Mouse (Mus musculus) central nervous system, embryonic 14 days (tissue): ENCODE results near the gene Lat2. TPM values are rescaled to one million over a fixed set of nuclear protein-coding genes. Genes with fewer than 3 reads are reported as not detected.

ENCODE experiments used
- polyA plus RNA-seq: library from polyadenylated mRNA; depleted of rRNA; stranded (reverse); fragments of >200 nt; gene quantifications from 2 replicates; pipeline ENCODE4 v1.2.3, GENCODE M21; 2012; rRNA removed

The Lat2 gene
- polyA plus RNA-seq = 5.8 and 9.3 TPM in 2 replicates

DNA sequence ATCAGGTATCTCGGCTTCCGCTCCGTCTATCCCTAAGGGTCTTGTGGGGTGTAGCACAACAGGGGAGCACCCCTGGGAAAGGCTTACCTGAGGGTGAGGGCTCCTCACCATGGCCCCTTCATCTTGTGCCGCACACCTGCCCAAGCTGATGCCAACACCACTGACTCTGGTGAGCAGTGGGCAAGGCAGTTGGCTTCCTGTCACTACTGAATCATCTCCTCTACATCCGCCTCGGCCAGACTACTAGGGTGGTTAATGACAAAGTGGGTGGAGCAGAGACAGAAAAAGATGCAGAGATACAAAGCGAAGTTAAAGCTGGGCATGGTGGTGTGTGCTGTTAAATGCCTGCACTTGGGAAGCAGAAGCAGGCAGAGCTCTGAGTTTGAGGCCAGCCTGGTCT lies at the start of gene Lat2:
TSS of gene Lat2 (minus strand) at position 224 of the 400 bp plus-strand sequence.

DNA sequence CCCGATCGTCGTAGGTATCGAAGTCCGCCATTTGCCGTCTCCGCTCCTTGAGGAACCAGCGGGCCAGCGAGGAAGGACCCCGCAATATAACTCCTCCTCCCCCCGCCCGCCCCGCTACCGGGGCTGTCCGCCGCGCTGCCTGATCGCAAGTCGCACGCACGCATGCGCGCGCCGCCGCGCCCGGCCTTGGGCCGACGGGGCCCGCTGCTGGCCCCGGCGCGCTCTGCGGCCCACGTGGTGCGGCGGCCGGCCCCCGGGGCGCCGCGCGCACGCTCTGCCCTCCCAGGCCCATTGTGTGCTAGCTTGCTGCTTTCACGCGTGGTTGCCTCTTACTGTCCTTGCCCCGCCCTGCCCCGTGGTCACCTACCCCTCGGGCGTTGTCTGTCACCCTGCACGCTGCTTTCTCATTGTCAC lies 24.5 kb upstream of the Lat2 start, which contains the start of gene Eif4h:
TSS of gene Eif4h (minus strand) at position 222 of the 414 bp plus-strand sequence.

DNA sequence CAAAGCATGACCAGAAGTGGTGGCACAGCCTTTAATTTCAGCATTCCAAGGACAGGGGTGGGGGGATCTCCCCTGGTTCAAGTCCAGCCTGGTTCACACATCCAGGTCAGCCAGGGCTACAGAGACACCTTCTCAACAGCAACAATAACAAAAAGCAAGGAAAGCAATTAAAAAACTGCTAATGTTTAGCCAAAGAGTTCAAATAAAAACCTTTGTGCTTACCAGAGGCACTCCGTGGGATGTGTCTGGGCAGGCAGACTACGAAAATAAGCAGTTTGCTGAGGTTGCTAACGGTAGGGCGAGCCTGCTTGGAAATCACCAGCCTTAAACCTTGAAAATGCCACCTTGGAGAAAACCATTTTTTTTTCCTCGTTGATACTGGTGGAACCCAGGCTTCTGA lies 33.7 kb downstream of the Lat2 start, which contains the start of gene Rfc2:
TSS of gene Rfc2 (plus strand) at position 221 of the 400 bp plus-strand sequence.

DNA sequence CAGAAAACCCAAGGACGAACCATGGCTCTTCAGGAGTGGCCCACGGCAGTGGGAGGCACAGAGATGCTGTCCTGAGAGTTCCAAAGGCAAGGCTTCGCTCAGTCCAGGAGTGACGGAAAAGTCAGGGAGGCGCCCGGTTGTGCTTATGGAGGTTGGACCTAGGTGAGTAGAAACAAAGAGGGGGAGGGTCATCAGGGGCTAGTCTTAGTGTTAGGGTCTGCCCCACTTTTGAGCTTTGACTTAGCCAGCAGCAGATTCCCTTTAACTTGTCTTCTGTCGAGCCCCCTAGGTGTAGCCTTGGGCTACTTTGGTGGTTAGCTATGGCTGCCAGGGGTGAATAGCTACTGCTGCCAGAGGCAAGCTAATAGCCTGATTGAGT lies 54.8 kb downstream of the Lat2 start, which contains the start of gene Syna:
TSS of gene Syna (minus strand) at position 101 of the 379 bp plus-strand sequence.

DNA sequence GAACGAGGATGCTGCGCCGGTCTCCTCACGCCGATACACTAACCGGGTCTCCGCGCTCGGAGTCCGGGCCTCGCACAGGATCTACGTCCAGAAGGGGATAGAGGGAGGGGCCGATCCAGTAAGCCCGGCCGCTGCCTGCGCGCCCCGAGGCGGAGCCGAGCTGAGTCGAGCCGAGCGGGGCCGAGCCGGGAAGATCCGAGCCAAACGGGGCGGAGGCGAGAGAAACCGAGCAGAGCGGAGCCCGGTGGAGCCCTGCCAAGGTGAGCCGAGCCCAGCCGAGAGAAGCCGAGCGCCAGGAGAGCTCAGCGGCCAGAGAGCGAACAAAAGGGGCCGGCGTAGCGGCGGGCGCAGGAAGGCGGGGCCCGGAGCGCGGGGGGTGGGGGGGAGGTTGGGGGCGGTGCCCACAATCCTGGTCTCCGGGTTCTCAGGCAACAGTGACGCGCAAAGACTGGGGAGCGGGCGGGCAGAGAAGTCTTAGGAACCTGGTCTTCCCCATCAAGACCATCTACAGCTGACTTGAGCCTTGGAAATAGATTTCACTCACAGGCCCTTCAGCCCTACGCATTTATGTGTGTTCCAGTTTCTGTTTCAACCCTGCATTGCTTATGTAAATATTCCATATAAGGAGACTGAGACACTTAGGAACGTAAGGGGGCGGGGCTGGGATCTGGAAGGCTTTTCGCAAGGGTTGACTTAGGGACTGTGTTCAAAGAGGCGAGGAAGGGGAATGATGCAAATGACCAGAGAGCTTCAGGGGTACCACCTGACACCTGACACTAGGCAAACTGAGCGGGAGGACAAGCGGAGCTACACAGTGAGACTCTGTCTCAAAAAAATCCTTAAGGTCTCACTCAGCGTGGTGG lies 62.5 kb downstream of the Lat2 start, which contains the start of gene Clip2:
TSS of gene Clip2 (minus strand) at position 325 of the 863 bp plus-strand sequence.

Other genes starting within 250 kb of the Lat2 start
- 78.1 and 82.8 TPM in 2 replicates for gene Gtf2ird1, start 158.3 kb downstream of the Lat2 start, polyA plus RNA-seq
- gene Clip2, start 62.6 kb downstream of the Lat2 start, polyA plus RNA-seq = 74.9 and 77.5 TPM in 2 replicates
- gene Syna, start 54.9 kb downstream of the Lat2 start, polyA plus RNA-seq = 0.05 and 0.07 TPM in 2 replicates
- 230 and 231 TPM in 2 replicates for gene Rfc2, start 33.7 kb downstream of the Lat2 start, polyA plus RNA-seq
- gene Eif4h, start 24.5 kb upstream of the Lat2 start, polyA plus RNA-seq = 280 and 289 TPM in 2 replicates
- gene Limk1, start 73.6 kb upstream of the Lat2 start, polyA plus RNA-seq = 67.6 and 68.0 TPM in 2 replicates
- 28.7 and 82.5 TPM in 2 replicates for gene Eln, start 132.3 kb upstream of the Lat2 start, polyA plus RNA-seq